Mouse (Mus musculus) testis, adult 2 months (tissue): ENCODE results near the gene Ip6k3. TPM values are rescaled to one million over a fixed set of nuclear protein-coding genes. Genes with fewer than 3 reads are reported as not detected.
A peak's percentile ranks its signal among the peaks of the same experiment; 100 is the strongest.

Source experiments
- H3K27ac ChIP-seq: fragments of 200-500 bp; 2 replicates; pipeline ENCODE4 v1.5.1; 2012; ENCODE audit warnings: low read depth, low read length; ENCODE audit not compliant: control insufficient read depth, insufficient read depth
- H3K27me3 ChIP-seq: fragments of 200-500 bp; 2 replicates; pipeline ENCODE4 v1.6.1; 2012; ENCODE audit warnings: mild to moderate bottlenecking, low read length, moderate library complexity; ENCODE audit not compliant: control insufficient read depth, insufficient read depth
- H3K36me3 ChIP-seq: fragments of 200-500 bp; 2 replicates; pipeline ENCODE4 v1.6.1; 2012; ENCODE audit warnings: mild to moderate bottlenecking, low read length; ENCODE audit not compliant: control insufficient read depth, insufficient read depth
- H3K4me1 ChIP-seq: fragments of 200-500 bp; 2 replicates; pipeline ENCODE4 v1.6.1; 2012; ENCODE audit warnings: low read length; ENCODE audit not compliant: control insufficient read depth, insufficient read depth
- H3K4me3 ChIP-seq: fragments of 200-500 bp; 2 replicates; pipeline ENCODE4 v1.5.1; 2012; ENCODE audit warnings: low read depth, mild to moderate bottlenecking, low read length, moderate library complexity, mixed read lengths; ENCODE audit not compliant: control insufficient read depth
- CTCF ChIP-seq: fragments of 200-500 bp; IDR thresholded peaks from 2 replicates; pipeline ENCODE4 v1.5.1; 2012; ENCODE audit warnings: low read depth, mild to moderate bottlenecking, inconsistent platforms, low read length, moderate library complexity; ENCODE audit not compliant: control insufficient read depth, insufficient read depth, insufficient replicate concordance
- POLR2A ChIP-seq: fragments of 200-500 bp; IDR thresholded peaks from 2 replicates; pipeline ENCODE4 v1.6.1; 2012; ENCODE audit warnings: low read depth, mild to moderate bottlenecking, inconsistent platforms, low read length, moderate library complexity; ENCODE audit not compliant: control insufficient read depth
- polyA plus RNA-seq: library from polyadenylated mRNA; depleted of rRNA; stranded (reverse); fragments of >200 nt; gene quantifications from 2 replicates; pipeline ENCODE4 v1.2.3, GENCODE M21; 2012

Gene Ip6k3
- polyA plus RNA-seq, 1 experiment = 0.05 TPM

- TF ChIP-seq POLR2A (no peak), CTCF (no peak)
- H3K4me1 ChIP-seq = peaks cover 4% of the 10 kb centered on the region; the same call in 1 of the 2 replicates
- H3K36me3 ChIP-seq = no peaks in the 10 kb centered on the region
- H3K27me3 ChIP-seq = no peaks in the 10 kb centered on the region
- no peak overlapping the region for H3K27ac ChIP-seq
- no peak overlapping the region for H3K4me3 ChIP-seq
These were observed 45.8 kb downstream of the Ip6k3 start for GRCm38 (mm10) chr17:27121781-27122180.

- no peak overlapping the region for H3K27ac ChIP-seq
- no peak overlapping the region for H3K4me3 ChIP-seq
- peaks cover 4% of the 10 kb centered on the region; the same call in 1 of the 2 replicates for H3K4me1 ChIP-seq
- H3K27me3 ChIP-seq = no peaks in the 10 kb centered on the region
- no peak for TF ChIP-seq CTCF
- TF ChIP-seq POLR2A = no peak
- H3K36me3 ChIP-seq = no peaks in the 10 kb centered on the region
These were observed 46.3 kb downstream of the Ip6k3 start for GRCm38 (mm10) chr17:27121266-27121665.

GRCm38 (mm10) chr17:27120561-27121024 lies 47.0 kb downstream of the Ip6k3 start:
- peaks cover 4% of the 10 kb centered on the region; the same call in 1 of the 2 replicates for H3K4me1 ChIP-seq
- TF ChIP-seq POLR2A (no peak), CTCF (peak; percentile 59; the same call in 1 of the 2 replicates)
- no peaks in the 10 kb centered on the region for H3K27me3 ChIP-seq
- no peaks in the 10 kb centered on the region for H3K36me3 ChIP-seq
- no peak overlapping the region for H3K27ac ChIP-seq
- H3K4me3 ChIP-seq = no peak overlapping the region

GRCm38 (mm10) chr17:27119954-27120353 lies 47.6 kb downstream of the Ip6k3 start:
- H3K36me3 ChIP-seq = no peaks in the 10 kb centered on the region

GRCm38 (mm10) chr17:27119540-27119895 lies 48.1 kb downstream of the Ip6k3 start:
- no peaks in the 10 kb centered on the region for H3K36me3 ChIP-seq
- H3K4me3 ChIP-seq = no peak overlapping the region
- H3K27ac ChIP-seq = no peak overlapping the region
- no peaks in the 10 kb centered on the region for H3K27me3 ChIP-seq
- TF ChIP-seq POLR2A (no peak), CTCF (no peak)
- peaks cover 4% of the 10 kb centered on the region; the same call in 1 of the 2 replicates for H3K4me1 ChIP-seq

More at GRCm38 (mm10) chr17:27119954-27120353, 47.6 kb downstream of the Ip6k3 start:
- no peak overlapping the region for H3K4me3 ChIP-seq
- H3K4me1 ChIP-seq = peaks cover 4% of the 10 kb centered on the region; the same call in 1 of the 2 replicates
- H3K27ac ChIP-seq = no peak overlapping the region
- H3K27me3 ChIP-seq = no peaks in the 10 kb centered on the region
- TF ChIP-seq CTCF (no peak), POLR2A (no peak)

- peaks cover 4% of the 10 kb centered on the region; the same call in 1 of the 2 replicates for H3K4me1 ChIP-seq
- H3K4me3 ChIP-seq = no peak overlapping the region
- H3K36me3 ChIP-seq = no peaks in the 10 kb centered on the region
- no peak for TF ChIP-seq POLR2A
- TF ChIP-seq CTCF = no peak
- no peaks in the 10 kb centered on the region for H3K27me3 ChIP-seq
- H3K27ac ChIP-seq = no peak overlapping the region
These were observed 48.7 kb downstream of the Ip6k3 start for GRCm38 (mm10) chr17:27118676-27119539.

- Histone ChIP-seq H3K4me1 (peaks cover 2% of the 10 kb centered on the region), H3K36me3 (no peaks in the 10 kb centered on the region), H3K4me3 (no peak overlapping the region), H3K27me3 (no peaks in the 10 kb centered on the region), H3K27ac (no peak overlapping the region)
- TF ChIP-seq POLR2A (no peak), CTCF (no peak)
These were observed 57.5 kb downstream of the Ip6k3 start for GRCm38 (mm10) chr17:27110072-27110471.
